8 mouse cellular contexts compared by ENCODE assay signal in the genomic region with DNA sequence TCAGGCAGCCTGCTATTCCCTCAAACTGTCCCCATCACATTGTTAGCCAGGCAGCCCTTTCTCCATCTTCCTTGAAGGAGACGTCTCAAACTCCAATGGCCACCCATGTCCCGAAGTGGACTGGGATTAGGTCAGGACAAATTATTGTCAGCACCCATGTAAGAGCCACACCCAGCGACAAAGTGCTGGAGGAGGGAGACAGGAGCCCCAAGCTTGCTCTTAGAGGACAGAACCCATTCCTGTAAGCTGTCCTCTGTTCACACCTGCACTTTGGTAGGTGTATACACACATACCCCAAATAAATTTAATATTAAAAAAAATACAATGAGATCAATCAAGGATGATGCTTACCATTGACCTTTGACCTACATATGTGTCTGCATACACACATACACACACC. TPM values are rescaled to one million over a fixed set of nuclear protein-coding genes. Genes with fewer than 3 reads are reported as not detected.
DNase-seq lines count a peak whose midpoint lies in the region; ATAC-seq and TF ChIP-seq lines count a peak whose summit lies in the region.

No protein-coding gene starts in this region.

- H3K79me2 ChIP-seq in myocyte (ENCODE audit: control insufficient read depth, insufficient read depth): peaks cover 21% of the 10 kb centered on the region

- WGBS in kidney, embryonic 16.5 days: 35% methylated on average over 3 of the region's 3 CpGs
- WGBS in embryonic facial prominence, embryonic 12.5 days: 43% methylated on average over 3 of the region's 3 CpGs
- 40% methylated on average over 3 of the region's 3 CpGs for WGBS in intestine, embryonic 15.5 days

- H3K27me3 ChIP-seq in kidney, embryonic 16.5 days (ENCODE audit: insufficient read depth, low read length): no peaks in the 10 kb centered on the region
- H3K27me3 ChIP-seq in embryonic facial prominence, embryonic 12.5 days: no peaks in the 10 kb centered on the region
- H3K27me3 ChIP-seq in intestine, embryonic 15.5 days (replicated peaks): no peaks in the 10 kb centered on the region
- H3K27me3 ChIP-seq in myocyte (ENCODE audit: control insufficient read depth, insufficient read depth, insufficient read length): no peaks in the 10 kb centered on the region

- peaks cover 3% of the 10 kb centered on the region; the same call in 1 of the 2 replicates for H3K9me3 ChIP-seq in kidney, embryonic 16.5 days (ENCODE audit: low read length)
- H3K9me3 ChIP-seq in embryonic facial prominence, embryonic 12.5 days: no peaks in the 10 kb centered on the region
- no peaks in the 10 kb centered on the region for H3K9me3 ChIP-seq in intestine, embryonic 15.5 days

- H3K4me1 ChIP-seq in kidney, embryonic 16.5 days (ENCODE audit: insufficient read depth, low read length): no peaks in the 10 kb centered on the region
- 0 out of 2 replicates have a peak, but pooled peaks cover 4% of the 10 kb centered on the region for H3K4me1 ChIP-seq in embryonic facial prominence, embryonic 12.5 days
- H3K4me1 ChIP-seq in intestine, embryonic 15.5 days (replicated peaks): no peaks in the 10 kb centered on the region

- H3K36me3 ChIP-seq in kidney, embryonic 16.5 days (ENCODE audit: insufficient read depth, low read length): peaks cover 15% of the 10 kb centered on the region; the same call in 1 of the 2 replicates
- H3K36me3 ChIP-seq in embryonic facial prominence, embryonic 12.5 days: no peaks in the 10 kb centered on the region
- H3K36me3 ChIP-seq in intestine, embryonic 15.5 days: no peaks in the 10 kb centered on the region
- H3K36me3 ChIP-seq in myocyte (ENCODE audit: control insufficient read depth, insufficient read depth): no peaks in the 10 kb centered on the region

- peak overlapping the region; percentile 46 for H3K4me3 ChIP-seq in kidney, embryonic 16.5 days (ENCODE audit: low read length)
- peak overlapping the region; percentile 45 for H3K4me3 ChIP-seq in embryonic facial prominence, embryonic 12.5 days
- H3K4me3 ChIP-seq in intestine, embryonic 15.5 days (replicated peaks): peak overlapping the region; percentile 56
- H3K4me3 ChIP-seq in myocyte: peak overlapping the region; percentile 41

- peak; percentile 14; the same call in 1 of the 2 replicates for ATAC-seq in kidney, embryonic 16.5 days (ENCODE audit: low FRiP score, low TSS enrichment)
- peak; percentile 31; the same call in 1 of the 2 replicates for ATAC-seq in embryonic facial prominence, embryonic 12.5 days (ENCODE audit: insufficient number of reproducible peaks, insufficient read depth, low FRiP score, low TSS enrichment)
- ATAC-seq in intestine, embryonic 15.5 days: peak; percentile 13; the same call in 1 of the 2 replicates

- no peak for TF ChIP-seq POLR2A in myocyte (IDR thresholded peaks at IDR 0.05; ENCODE audit: insufficient read length, low read depth)

- no peak for DNase-seq in kidney, adult 11 months
- no peak for DNase-seq in ovary, adult 18-20 months (ENCODE audit: low spot score)
- no peak for DNase-seq in B cell, adult 2 months
- no peak for DNase-seq in layer of hippocampus, postnatal 25 days (ENCODE audit: extremely low spot score in 1 of 2, low spot score in 1 of 2)

- H3K9ac ChIP-seq in kidney, embryonic 16.5 days (replicated peaks; ENCODE audit: low read length): peak overlapping the region; percentile 69
- no peak overlapping the region for H3K9ac ChIP-seq in embryonic facial prominence, embryonic 12.5 days
- no peak overlapping the region for H3K9ac ChIP-seq in intestine, embryonic 15.5 days

- H3K27ac ChIP-seq in kidney, embryonic 16.5 days (ENCODE audit: low read length): peak overlapping the region; percentile 68; the same call in 1 of the 2 replicates
- H3K27ac ChIP-seq in embryonic facial prominence, embryonic 12.5 days: no peak overlapping the region
- H3K27ac ChIP-seq in intestine, embryonic 15.5 days: 0 out of 2 replicates have a peak overlapping the region, but pooled peaks have one; percentile 17

- H3K4me2 ChIP-seq in kidney, embryonic 16.5 days (replicated peaks; ENCODE audit: low read depth, low read length): peak overlapping the region; percentile 57
- peak overlapping the region; percentile 45 for H3K4me2 ChIP-seq in embryonic facial prominence, embryonic 12.5 days (replicated peaks)
- H3K4me2 ChIP-seq in intestine, embryonic 15.5 days (replicated peaks): peak overlapping the region; percentile 55
- H3K4me2 ChIP-seq in myocyte (ENCODE audit: low read depth): peak overlapping the region; percentile 76

- H3ac ChIP-seq in myocyte (ENCODE audit: control insufficient read depth, insufficient read length): no peak overlapping the region

TF ChIP-seq in myocyte, 11 proteins besides CTCF, POLR2A, EP300 and RAD21:
- TF ChIP-seq E2F4 (IDR thresholded peaks at IDR 0.05; ENCODE audit: insufficient read depth): no peak
- TF ChIP-seq POLR2AphosphoS2 (IDR thresholded peaks at IDR 0.05; ENCODE audit: insufficient read length, low read depth): no peak
- TF ChIP-seq MAX (IDR thresholded peaks at IDR 0.05; ENCODE audit: low read depth): no peak
- TF ChIP-seq MYOG (IDR thresholded peaks at IDR 0.05; ENCODE audit: control insufficient read depth in 1 of 3, insufficient read depth in 1 of 3, insufficient read length in 2 of 3, low read depth in 2 of 3): no peak
- TF ChIP-seq MYOD1 (IDR thresholded peaks at IDR 0.05; ENCODE audit: control insufficient read depth in 1 of 3, insufficient read length in 2 of 3, low read depth in 2 of 3): no peak
- TF ChIP-seq CEBPB (IDR thresholded peaks at IDR 0.05; ENCODE audit: insufficient read depth, poor library complexity, severe bottlenecking): no peak
- TF ChIP-seq REST (IDR thresholded peaks at IDR 0.05; ENCODE audit: insufficient read depth, insufficient read length): no peak
- no peak for TF ChIP-seq TCF3 (IDR thresholded peaks at IDR 0.05; ENCODE audit: insufficient read length, low read depth)
- TF ChIP-seq TCF12 (IDR thresholded peaks at IDR 0.05; ENCODE audit: insufficient read depth, poor library complexity, severe bottlenecking): no peak
- no peak for TF ChIP-seq USF1 (IDR thresholded peaks at IDR 0.05; ENCODE audit: low read depth)
- no peak for TF ChIP-seq SRF (IDR thresholded peaks at IDR 0.05; ENCODE audit: control insufficient read depth, insufficient read length, low read depth)

RNA-seq across cellular contexts. Expression of gene Suv39h1, which starts 0.5 kb away (rescaled TPM):
- 66.5 and 70.7 TPM in 2 replicates for polyA plus RNA-seq in kidney, embryonic 16.5 days (2015; fragmentation: Nextera tagmentation; extraction: Ambion mirVana)
- polyA plus RNA-seq in embryonic facial prominence, embryonic 12.5 days (2016; fragmentation: Nextera tagmentation; extraction: Ambion mirVana): 77.3 and 77.8 TPM in 2 replicates
- 47.5 and 53.3 TPM in 2 replicates for polyA plus RNA-seq in intestine, embryonic 15.5 days (2015; fragmentation: Nextera tagmentation; extraction: Ambion mirVana)
- 16.0 TPM for polyA plus RNA-seq in myocyte (2012; fragmentation: generic; extraction: Trizol)
- 10 to 100 TPM; 19.3 to 20.9 TPM for total RNA-seq in layer of hippocampus, postnatal 25 days (2021)

RNA-seq across cellular contexts. Expression of gene Was, which starts 15.2 kb away (rescaled TPM):
- 0.11 and 0.18 TPM in 2 replicates for polyA plus RNA-seq in kidney, embryonic 16.5 days (2015; fragmentation: Nextera tagmentation; extraction: Ambion mirVana)
- 0.19 and 0.20 TPM in 2 replicates for polyA plus RNA-seq in embryonic facial prominence, embryonic 12.5 days (2016; fragmentation: Nextera tagmentation; extraction: Ambion mirVana)
- 0.57 and 0.62 TPM in 2 replicates for polyA plus RNA-seq in intestine, embryonic 15.5 days (2015; fragmentation: Nextera tagmentation; extraction: Ambion mirVana)
- 0.19 TPM for polyA plus RNA-seq in myocyte (2012; fragmentation: generic; extraction: Trizol)
- total RNA-seq in layer of hippocampus, postnatal 25 days (2021): 1 to 10 TPM; 1.0 to 1.5 TPM

RNA-seq across cellular contexts. Expression of gene Glod5, which starts 56.8 kb away (rescaled TPM):
- 0.34 and 0.64 TPM in 2 replicates for polyA plus RNA-seq in kidney, embryonic 16.5 days (2015; fragmentation: Nextera tagmentation; extraction: Ambion mirVana)
- not detected in 2 replicates for polyA plus RNA-seq in embryonic facial prominence, embryonic 12.5 days (2016; fragmentation: Nextera tagmentation; extraction: Ambion mirVana)
- polyA plus RNA-seq in intestine, embryonic 15.5 days (2015; fragmentation: Nextera tagmentation; extraction: Ambion mirVana): 3.6 and 3.8 TPM in 2 replicates
- polyA plus RNA-seq in myocyte (2012; fragmentation: generic; extraction: Trizol): not detected
- total RNA-seq in layer of hippocampus, postnatal 25 days (2021): under 1 TPM; 0.59 to 0.71 TPM

RNA-seq across cellular contexts. Expression of gene Wdr13, which starts 57.6 kb away (rescaled TPM):
- 29.0 and 29.6 TPM in 2 replicates for polyA plus RNA-seq in kidney, embryonic 16.5 days (2015; fragmentation: Nextera tagmentation; extraction: Ambion mirVana)
- 23.1 and 23.6 TPM in 2 replicates for polyA plus RNA-seq in embryonic facial prominence, embryonic 12.5 days (2016; fragmentation: Nextera tagmentation; extraction: Ambion mirVana)
- polyA plus RNA-seq in intestine, embryonic 15.5 days (2015; fragmentation: Nextera tagmentation; extraction: Ambion mirVana): 21.4 and 21.7 TPM in 2 replicates
- 16.1 TPM for polyA plus RNA-seq in myocyte (2012; fragmentation: generic; extraction: Trizol)
- total RNA-seq in layer of hippocampus, postnatal 25 days (2021): 100 to 1,000 TPM; 199 to 214 TPM
